Mouse (Mus musculus): ENCODE results near the gene Pcdh15. TPM values are rescaled to one million over a fixed set of nuclear protein-coding genes. Genes with fewer than 3 reads are reported as not detected.

Pcdh15 gene
- polyA plus RNA-seq, 1 experiment from 2014 or later, result 3.9 TPM

DNA sequence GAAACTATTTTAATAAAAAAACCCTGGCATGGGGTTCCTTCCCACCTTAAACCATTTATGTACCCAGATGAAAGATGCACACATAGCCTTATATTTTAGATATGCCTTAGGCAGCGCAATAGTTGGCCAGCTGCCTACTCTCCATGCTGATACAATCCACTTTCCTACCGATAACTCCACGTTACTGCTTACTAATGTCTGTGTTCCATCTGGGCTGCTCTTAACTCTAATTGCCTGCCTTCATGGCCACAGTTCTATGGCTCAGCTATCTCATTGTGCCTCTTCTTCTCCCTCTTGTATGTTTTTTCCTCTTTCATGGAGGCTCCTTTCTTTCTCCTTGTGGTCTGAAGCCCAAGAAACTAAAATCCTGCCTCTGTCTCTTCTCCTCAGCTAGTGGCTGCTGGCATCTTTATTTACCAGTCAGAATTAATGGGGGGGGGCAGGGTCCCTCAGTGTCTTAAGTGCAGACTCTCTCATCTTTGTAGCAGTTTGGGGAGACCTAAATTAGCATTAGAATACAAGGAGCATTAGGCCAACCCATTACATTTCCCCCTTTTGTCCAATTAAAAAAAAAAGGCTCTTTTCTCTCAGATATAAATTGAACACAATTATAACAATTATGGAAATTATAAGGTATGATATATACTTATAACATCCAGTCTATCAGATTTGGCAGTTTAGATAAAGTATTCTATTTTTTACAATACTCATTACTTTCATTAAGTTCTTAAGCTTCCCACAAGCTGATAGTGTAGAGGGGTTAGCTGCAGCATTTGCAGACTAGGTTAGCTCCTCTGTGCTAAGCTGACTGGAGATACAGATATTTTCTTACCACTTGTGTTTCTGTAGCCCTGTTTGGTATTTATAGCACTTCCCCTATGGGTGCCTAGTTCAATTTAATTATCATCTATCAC, 1240.4 kb downstream of the Pcdh15 start:
- no peak overlapping the region for H3K4me2 ChIP-seq (replicated peaks)
- H3K27ac ChIP-seq, result no peak overlapping the region

DNA sequence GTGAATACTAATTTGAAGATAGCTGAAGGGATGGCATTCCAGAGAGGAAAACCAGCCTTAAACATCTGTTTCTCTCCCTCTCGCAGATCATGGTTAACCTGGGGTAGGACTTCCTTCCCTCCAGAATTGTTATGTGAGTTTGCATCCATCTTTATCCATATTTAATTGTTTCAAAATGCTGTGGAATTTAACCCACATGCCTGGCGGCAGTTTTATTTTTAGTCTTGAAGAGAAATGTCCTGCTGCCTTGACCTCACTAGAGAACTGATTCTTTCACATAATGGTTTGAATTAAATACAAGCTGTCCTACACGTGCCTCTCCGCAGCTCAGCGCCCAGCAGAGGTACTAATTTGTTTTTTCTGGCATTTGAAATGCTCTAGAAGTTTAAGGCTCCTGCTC, 1260.4 kb downstream of the Pcdh15 start:
- H3K27ac ChIP-seq, result no peak overlapping the region
- no peaks in the 10 kb centered on the region for H3K36me3 ChIP-seq
- H3K9ac ChIP-seq, result no peak overlapping the region
- H3K4me3 ChIP-seq, result no peak overlapping the region
- ATAC-seq (ENCODE audit: insufficient number of reproducible peaks, insufficient read depth, low FRiP score, low TSS enrichment), result 0 out of 2 replicates have a peak, but pooled peaks have one; percentile 41
- H3K9me3 ChIP-seq, result no peaks in the 10 kb centered on the region
- no peak overlapping the region for H3K4me2 ChIP-seq (replicated peaks)
- no peaks in the 10 kb centered on the region; the same call in 1 of the 2 replicates for H3K4me1 ChIP-seq
- 17% methylated on average over 5 of the region's 5 CpGs for WGBS
- no peaks in the 10 kb centered on the region for H3K27me3 ChIP-seq

More for the DNA sequence above, 1240.4 kb downstream of the Pcdh15 start:
- WGBS, result 70% methylated on average over 3 of the region's 3 CpGs
- no peak for ATAC-seq (ENCODE audit: insufficient number of reproducible peaks, insufficient read depth, low FRiP score, low TSS enrichment)
- Histone ChIP-seq H3K4me1 (no peaks in the 10 kb centered on the region), H3K27me3 (no peaks in the 10 kb centered on the region), H3K9me3 (no peaks in the 10 kb centered on the region), H3K4me3 (no peak overlapping the region), H3K36me3 (no peaks in the 10 kb centered on the region), H3K9ac (no peak overlapping the region)

DNA sequence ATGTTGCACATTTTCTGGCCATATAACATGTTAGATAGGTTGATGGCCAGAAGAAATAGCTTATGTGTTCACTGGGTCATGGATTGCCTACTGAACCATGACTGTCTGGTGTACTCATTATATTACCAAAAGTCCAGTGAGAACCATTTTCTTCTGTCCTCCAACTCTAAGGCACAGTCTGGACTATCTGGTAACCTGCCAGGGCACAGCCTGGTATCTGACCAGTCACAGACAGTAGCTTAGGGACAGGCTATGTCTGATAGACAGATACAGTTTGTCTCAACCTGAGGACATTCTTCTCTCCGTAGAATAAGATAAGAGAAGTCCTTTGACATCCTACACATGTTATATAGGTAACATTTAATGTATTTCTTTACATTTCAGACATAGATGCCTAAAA, 1279.6 kb downstream of the Pcdh15 start:
- H3K9ac ChIP-seq, result no peak overlapping the region
- no peak overlapping the region for H3K27ac ChIP-seq
- no peak overlapping the region for H3K4me2 ChIP-seq (replicated peaks)
- no peak overlapping the region for H3K4me3 ChIP-seq
- no peaks in the 10 kb centered on the region for H3K36me3 ChIP-seq
- no peaks in the 10 kb centered on the region for H3K27me3 ChIP-seq
- no peak for ATAC-seq (ENCODE audit: insufficient number of reproducible peaks, insufficient read depth, low FRiP score, low TSS enrichment)
- no peaks in the 10 kb centered on the region for H3K9me3 ChIP-seq
- WGBS, result 88% methylated on average over 1 of the region's 1 CpGs
- no peaks in the 10 kb centered on the region for H3K4me1 ChIP-seq

DNA sequence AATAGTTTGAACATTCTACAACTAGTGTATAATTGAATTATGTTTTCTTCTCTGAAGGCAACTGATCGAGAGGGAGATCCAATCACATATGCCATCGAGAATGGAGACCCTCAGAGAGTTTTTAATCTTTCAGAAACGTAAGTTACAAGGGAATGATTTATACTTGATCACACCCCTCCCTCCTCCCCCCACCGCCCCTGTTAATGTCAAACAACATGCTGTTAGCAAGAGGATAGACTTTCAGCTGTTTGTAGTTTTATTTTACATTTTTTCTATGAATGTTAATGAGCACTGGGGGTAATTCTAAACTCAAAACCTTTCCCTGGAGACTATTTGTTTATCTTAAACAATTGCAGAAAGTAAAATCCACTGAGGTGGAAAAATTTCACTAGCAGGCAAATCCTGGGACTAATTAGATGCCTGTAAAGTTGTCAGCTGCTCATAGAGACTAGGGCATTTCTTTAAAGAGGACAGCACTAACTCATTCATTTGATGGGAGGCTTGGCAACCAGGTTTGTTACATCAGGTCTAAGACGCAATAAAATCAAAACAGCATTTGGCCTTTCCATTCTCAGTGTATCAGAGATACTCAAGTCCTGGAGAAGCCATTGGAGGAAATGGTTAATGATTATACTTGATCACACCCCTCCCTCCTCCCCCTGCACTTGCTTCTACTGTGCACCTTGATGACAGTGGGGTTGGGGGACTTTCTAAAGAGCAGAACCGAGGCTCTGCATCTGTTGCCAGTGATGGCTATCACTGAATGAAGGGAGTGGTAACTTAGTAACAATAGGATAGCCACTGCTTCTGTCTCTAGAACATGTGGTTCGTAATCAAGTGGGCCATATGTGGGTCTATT, 1280.4 kb downstream of the Pcdh15 start:
- no peak for ATAC-seq (ENCODE audit: insufficient number of reproducible peaks, insufficient read depth, low FRiP score, low TSS enrichment)
- no peaks in the 10 kb centered on the region for H3K4me1 ChIP-seq
- 46% methylated on average over 7 of the region's 7 CpGs for WGBS

DNA sequence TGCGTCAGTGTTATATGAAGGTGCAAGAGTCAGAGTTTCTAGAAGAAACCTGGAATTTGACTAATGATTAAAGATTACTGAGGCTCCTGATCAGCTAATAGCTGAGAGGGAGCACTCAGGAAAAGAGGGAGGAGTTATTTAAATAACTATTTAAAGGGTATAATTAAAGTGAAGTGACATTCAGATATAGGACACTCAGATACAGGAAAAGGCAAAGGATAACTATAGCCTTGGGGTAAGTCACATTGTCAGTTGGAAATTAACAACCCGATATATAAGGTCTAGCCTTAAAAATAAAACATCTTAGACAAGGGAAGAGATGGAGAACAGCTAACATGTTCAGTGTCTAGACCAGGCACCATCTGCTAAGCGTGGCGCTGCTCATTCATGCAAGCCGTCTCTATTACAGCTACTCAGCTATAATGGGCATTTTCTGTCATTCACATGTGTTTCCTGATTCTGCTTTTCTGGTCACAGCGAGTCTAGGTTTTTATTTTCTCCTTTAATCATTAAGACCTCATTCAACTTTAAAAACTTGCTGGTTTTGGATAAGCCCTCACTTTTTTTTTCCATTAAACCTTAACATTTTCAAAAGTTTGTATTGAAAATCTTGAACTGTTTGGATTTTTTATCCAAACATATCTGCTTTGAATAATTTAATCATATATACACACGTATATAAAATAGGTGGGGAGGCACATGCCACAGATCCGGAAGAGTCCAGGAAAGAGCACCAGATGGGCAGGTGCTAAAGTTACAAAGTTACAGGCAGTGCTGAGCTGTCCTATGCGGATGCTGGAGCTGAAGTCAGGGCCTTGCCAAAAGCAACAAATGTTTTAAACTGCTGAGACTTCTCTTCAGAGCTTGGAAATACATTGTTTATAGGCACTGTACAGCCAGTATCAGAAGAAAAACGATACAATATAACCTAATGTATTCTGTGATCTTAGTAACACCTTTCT, 1288.7 kb downstream of the Pcdh15 start:
- Histone ChIP-seq H3K4me1 (no peaks in the 10 kb centered on the region), H3K36me3 (no peaks in the 10 kb centered on the region), H3K9ac (no peak overlapping the region), H3K4me2 (replicated peaks) (no peak overlapping the region), H3K4me3 (no peak overlapping the region), H3K9me3 (no peaks in the 10 kb centered on the region), H3K27ac (no peak overlapping the region), H3K27me3 (no peaks in the 10 kb centered on the region)
- 62% methylated on average over 10 of the region's 10 CpGs for WGBS
- ATAC-seq (ENCODE audit: insufficient number of reproducible peaks, insufficient read depth, low FRiP score, low TSS enrichment), result 0 out of 2 replicates have a peak, but pooled peaks have one; percentile 67

More for the DNA sequence above, 1280.4 kb downstream of the Pcdh15 start:
- Histone ChIP-seq H3K27me3 (no peaks in the 10 kb centered on the region), H3K4me3 (no peak overlapping the region), H3K4me2 (replicated peaks) (no peak overlapping the region), H3K9me3 (no peaks in the 10 kb centered on the region), H3K9ac (no peak overlapping the region), H3K36me3 (no peaks in the 10 kb centered on the region), H3K27ac (no peak overlapping the region)

DNA sequence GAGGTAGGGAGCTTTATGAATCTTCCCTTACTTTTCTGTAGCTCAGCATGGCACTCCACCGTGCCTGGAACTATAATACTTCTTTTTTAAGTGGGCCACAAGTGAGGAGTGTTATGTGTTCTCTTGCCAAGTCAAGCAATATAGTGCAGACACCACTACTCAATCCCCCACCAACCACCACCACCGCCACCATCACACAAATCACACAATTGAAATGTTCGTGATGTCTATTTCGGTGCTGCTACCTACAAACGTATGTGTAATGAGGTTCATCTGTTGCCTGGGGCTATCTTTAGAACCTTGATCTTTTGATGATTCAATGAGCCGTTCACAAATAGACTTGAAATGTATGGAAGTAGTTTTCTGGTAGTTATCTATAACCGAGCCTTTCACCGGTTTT, 1304.0 kb downstream of the Pcdh15 start:
- H3K4me1 ChIP-seq, result no peaks in the 10 kb centered on the region
- no peaks in the 10 kb centered on the region for H3K36me3 ChIP-seq
- H3K4me2 ChIP-seq (replicated peaks), result no peak overlapping the region
- no peaks in the 10 kb centered on the region for H3K9me3 ChIP-seq
- WGBS, result 64% methylated on average over 8 of the region's 8 CpGs
- ATAC-seq (ENCODE audit: insufficient number of reproducible peaks, insufficient read depth, low FRiP score, low TSS enrichment), result no peak
- H3K9ac ChIP-seq, result no peak overlapping the region
- H3K27ac ChIP-seq, result no peak overlapping the region
- H3K4me3 ChIP-seq, result no peak overlapping the region
- H3K27me3 ChIP-seq, result no peaks in the 10 kb centered on the region

DNA sequence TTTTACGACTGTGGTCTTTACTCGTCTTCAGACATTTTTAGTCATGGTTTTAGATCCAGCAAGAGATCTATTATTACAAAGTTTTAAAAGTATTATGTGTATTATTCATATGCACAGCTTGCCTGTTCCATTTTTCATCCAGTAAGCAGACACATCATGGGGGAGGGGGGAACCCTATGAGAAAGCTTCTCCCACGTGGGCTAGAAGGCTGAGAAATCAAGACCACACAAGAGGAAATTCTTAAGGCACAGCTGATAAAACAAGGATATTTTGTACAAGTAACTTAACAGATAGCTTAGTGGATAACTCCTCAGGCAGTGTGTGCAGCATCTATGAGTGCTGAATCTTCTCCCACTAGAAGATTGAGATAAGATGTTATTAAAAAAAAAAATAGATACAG, 1314.9 kb downstream of the Pcdh15 start:
- no peak for ATAC-seq (ENCODE audit: insufficient number of reproducible peaks, insufficient read depth, low FRiP score, low TSS enrichment)
- no peak overlapping the region for H3K27ac ChIP-seq
- 45% methylated on average over 3 of the region's 3 CpGs for WGBS

DNA sequence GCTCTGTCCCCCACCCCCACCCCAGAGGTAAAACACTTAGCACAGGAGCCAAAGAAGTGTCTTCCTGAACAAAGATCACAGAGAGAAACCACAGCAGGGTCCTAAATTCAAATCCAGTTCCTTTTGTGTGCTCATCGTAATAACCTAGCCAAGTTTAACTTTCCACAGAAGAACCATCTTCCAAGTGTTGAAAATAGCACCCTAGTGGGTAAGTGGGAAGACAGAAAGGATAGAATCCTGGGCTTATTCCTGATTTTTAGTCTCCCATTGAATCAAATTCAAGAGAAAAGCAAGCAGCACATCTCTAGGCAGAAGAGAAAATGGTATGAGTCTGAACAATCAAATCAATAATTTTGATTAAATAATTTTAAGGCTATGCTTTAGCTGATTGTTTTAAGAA, 1315.8 kb downstream of the Pcdh15 start:
- 0 out of 2 replicates have a peak, but pooled peaks cover 4% of the 10 kb centered on the region for H3K4me1 ChIP-seq
- H3K36me3 ChIP-seq, result no peaks in the 10 kb centered on the region
- no peak overlapping the region for H3K27ac ChIP-seq
- H3K4me2 ChIP-seq (replicated peaks), result no peak overlapping the region
- no peak overlapping the region for H3K9ac ChIP-seq
- no peak for ATAC-seq (ENCODE audit: insufficient number of reproducible peaks, insufficient read depth, low FRiP score, low TSS enrichment)
- H3K9me3 ChIP-seq, result no peaks in the 10 kb centered on the region
- WGBS, result 90% methylated on average over 1 of the region's 1 CpGs
- no peak overlapping the region for H3K4me3 ChIP-seq
- no peaks in the 10 kb centered on the region for H3K27me3 ChIP-seq

More for the DNA sequence above, 1314.9 kb downstream of the Pcdh15 start:
- Histone ChIP-seq H3K27me3 (no peaks in the 10 kb centered on the region), H3K9me3 (no peaks in the 10 kb centered on the region), H3K4me1 (0 out of 2 replicates have a peak, but pooled peaks cover 4% of the 10 kb centered on the region), H3K9ac (no peak overlapping the region), H3K4me3 (no peak overlapping the region), H3K36me3 (no peaks in the 10 kb centered on the region), H3K4me2 (replicated peaks) (no peak overlapping the region)

DNA sequence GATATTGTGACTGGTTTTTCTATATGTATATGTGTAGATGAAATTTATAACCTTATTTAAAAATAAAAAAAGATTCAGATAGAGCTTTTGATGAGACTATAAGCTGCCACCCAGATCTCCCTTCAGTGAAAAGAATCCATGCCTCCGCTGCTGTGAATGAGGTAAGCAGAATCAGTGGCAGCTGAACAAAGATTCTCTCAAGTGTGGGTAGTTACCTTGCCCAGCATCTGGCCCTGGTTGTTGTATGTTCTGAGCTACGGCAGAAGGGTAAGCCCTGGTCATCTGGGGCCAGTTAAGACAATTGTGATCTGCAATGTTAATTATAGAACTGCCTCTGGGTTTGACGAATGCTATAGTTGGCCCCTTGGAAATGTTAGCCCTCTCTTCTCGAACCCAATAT, 1316.2 kb downstream of the Pcdh15 start:
- no peaks in the 10 kb centered on the region for H3K36me3 ChIP-seq
- 23% methylated on average over 4 of the region's 4 CpGs for WGBS
- no peak overlapping the region for H3K4me3 ChIP-seq
- no peak overlapping the region for H3K27ac ChIP-seq
- H3K4me1 ChIP-seq, result 0 out of 2 replicates have a peak, but pooled peaks cover 4% of the 10 kb centered on the region
- no peaks in the 10 kb centered on the region for H3K27me3 ChIP-seq
- no peak overlapping the region for H3K4me2 ChIP-seq (replicated peaks)
- H3K9me3 ChIP-seq, result no peaks in the 10 kb centered on the region
- no peak for ATAC-seq (ENCODE audit: insufficient number of reproducible peaks, insufficient read depth, low FRiP score, low TSS enrichment)
- no peak overlapping the region for H3K9ac ChIP-seq

DNA sequence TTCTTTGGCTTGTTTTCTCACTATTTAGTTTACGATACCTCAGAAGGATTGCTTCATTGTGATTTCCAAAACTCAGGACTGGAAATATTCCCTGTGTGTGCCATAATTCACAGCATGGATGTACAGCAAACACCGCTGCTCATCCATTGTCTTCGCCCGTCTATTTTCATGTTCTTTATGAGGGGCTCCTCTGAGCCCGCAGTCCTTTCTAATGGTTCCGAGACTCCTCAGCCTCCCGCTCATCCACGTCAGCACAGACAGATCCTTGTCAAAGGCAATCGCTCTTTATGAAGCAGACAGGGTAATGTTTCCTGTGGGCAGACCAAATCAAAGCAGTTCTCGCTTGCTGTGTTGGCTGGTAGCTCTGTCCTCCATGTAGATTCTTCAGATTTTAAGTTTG, 1316.8 kb downstream of the Pcdh15 start:
- Histone ChIP-seq H3K4me2 (replicated peaks) (no peak overlapping the region), H3K4me3 (no peak overlapping the region), H3K4me1 (0 out of 2 replicates have a peak, but pooled peaks cover 4% of the 10 kb centered on the region), H3K9me3 (no peaks in the 10 kb centered on the region), H3K36me3 (no peaks in the 10 kb centered on the region), H3K9ac (no peak overlapping the region), H3K27me3 (no peaks in the 10 kb centered on the region), H3K27ac (no peak overlapping the region)
- no peak for ATAC-seq (ENCODE audit: insufficient number of reproducible peaks, insufficient read depth, low FRiP score, low TSS enrichment)
- 79% methylated on average over 10 of the region's 10 CpGs for WGBS

DNA sequence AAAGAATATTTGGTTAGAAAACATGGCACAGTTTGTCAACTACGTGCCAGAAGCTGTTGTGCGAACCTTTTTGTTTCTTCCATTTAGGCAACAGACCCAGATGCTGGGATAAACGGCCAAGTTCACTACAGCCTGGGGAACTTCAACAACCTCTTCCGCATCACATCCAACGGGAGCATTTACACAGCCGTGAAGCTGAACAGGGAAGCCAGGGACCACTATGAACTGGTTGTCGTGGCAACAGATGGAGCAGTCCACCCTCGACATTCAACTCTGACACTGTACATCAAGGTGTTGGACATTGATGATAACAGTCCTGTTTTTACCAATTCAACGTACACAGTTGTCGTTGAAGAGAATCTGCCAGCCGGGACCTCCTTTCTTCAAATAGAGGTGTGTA, 1350.9 kb downstream of the Pcdh15 start:
- H3K4me2 ChIP-seq (replicated peaks), result no peak overlapping the region
- WGBS, result 86% methylated on average over 11 of the region's 11 CpGs
- no peaks in the 10 kb centered on the region for H3K9me3 ChIP-seq
- H3K27me3 ChIP-seq, result no peaks in the 10 kb centered on the region
- no peaks in the 10 kb centered on the region for H3K4me1 ChIP-seq
- H3K9ac ChIP-seq, result no peak overlapping the region
- no peak overlapping the region for H3K4me3 ChIP-seq
- no peak overlapping the region for H3K27ac ChIP-seq
- ATAC-seq (ENCODE audit: insufficient number of reproducible peaks, insufficient read depth, low FRiP score, low TSS enrichment), result no peak
- no peaks in the 10 kb centered on the region for H3K36me3 ChIP-seq

Data from embryonic facial prominence, embryonic 12.5 days (tissue).